In the genomic region with DNA sequence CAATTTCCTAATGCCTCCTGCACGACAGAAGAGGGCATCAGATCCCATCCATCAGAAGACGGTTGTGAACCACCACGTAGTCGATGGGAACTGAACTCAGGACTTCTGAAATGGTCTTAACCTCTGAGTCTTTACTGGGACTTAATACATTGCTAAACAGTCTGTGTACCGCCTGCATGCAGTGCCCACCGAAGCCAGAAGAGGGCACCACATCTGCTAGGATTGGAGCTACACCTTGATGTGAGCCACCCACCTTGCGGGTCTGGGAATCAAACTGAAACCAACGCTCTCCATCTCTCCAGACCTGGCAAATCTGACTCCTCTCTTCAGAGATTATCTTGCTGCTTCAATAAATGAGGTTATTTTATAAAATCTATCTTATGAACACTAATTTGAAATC, we compare ENCODE assay signal across 10 mouse cellular contexts. TPM values are rescaled to one million over a fixed set of nuclear protein-coding genes. Genes with fewer than 3 reads are reported as not detected.
DNase-seq lines count a peak whose midpoint lies in the region; ATAC-seq and TF ChIP-seq lines count a peak whose summit lies in the region.
"Had no signal": no experiment of that assay in that cellular context is flagged by ENCODE, and none has a peak within 500 bp of the region (broad histone marks: within the 10 kb centered on the region; RNA-seq: fewer than 3 reads in every experiment).

No protein-coding gene starts in this region.

- peak; percentile 69 for TF ChIP-seq CTCF in hindbrain, postnatal 0 days (IDR thresholded peaks at IDR 0.05; ENCODE audit: low read depth)
- peak; percentile 88 for TF ChIP-seq CTCF in ES-Bruce4 (IDR thresholded peaks at IDR 0.05; ENCODE audit: low read depth, low read length)
- peak; percentile 23; the same call in 1 of the 2 replicates for TF ChIP-seq CTCF in cortical plate, adult 2 months (IDR thresholded peaks at IDR 0.05; ENCODE audit: extremely low read depth, insufficient read depth, low read length)

- no peak overlapping the region for H3K9ac ChIP-seq in hindbrain, postnatal 0 days (replicated peaks; ENCODE audit: low read length)
- H3K9ac ChIP-seq in hindbrain, embryonic 12.5 days, result no peak overlapping the region
- H3K9ac ChIP-seq in ES-Bruce4 (ENCODE audit: low read depth, poor library complexity, severe bottlenecking), result no peak overlapping the region
- H3K9ac ChIP-seq: lung, embryonic 15.5 days had no signal

- 90% methylated on average over 8 of the region's 8 CpGs for WGBS in hindbrain, postnatal 0 days
- WGBS in hindbrain, embryonic 12.5 days, result 88% methylated on average over 8 of the region's 8 CpGs

- H3K27ac ChIP-seq in hindbrain, postnatal 0 days, result no peak overlapping the region
- no peak overlapping the region for H3K27ac ChIP-seq in hindbrain, embryonic 12.5 days
- H3K27ac ChIP-seq in ES-Bruce4 (ENCODE audit: insufficient read depth, low read length), result no peak overlapping the region
- H3K27ac ChIP-seq in cortical plate, adult 2 months (ENCODE audit: insufficient read depth, low read length), result no peak overlapping the region
- H3K27ac ChIP-seq: lung, embryonic 15.5 days had no signal

- peak; percentile 34 for DNase-seq in hindbrain, postnatal 0 days (ENCODE audit: low spot score)
- peak; percentile 61 for DNase-seq in 3T3-L1 (ENCODE audit: low read depth, low spot score)
- DNase-seq in kidney, postnatal 10 days, result peak; percentile 60
- DNase-seq in spleen, adult 12 weeks (ENCODE audit: low spot score), result peak; percentile 44

- no peaks in the 10 kb centered on the region for H3K36me3 ChIP-seq in hindbrain, postnatal 0 days (ENCODE audit: insufficient read depth, low read length)
- no peaks in the 10 kb centered on the region for H3K36me3 ChIP-seq in hindbrain, embryonic 12.5 days
- no peaks in the 10 kb centered on the region for H3K36me3 ChIP-seq in ES-Bruce4 (ENCODE audit: control insufficient read depth, insufficient read depth, low read length, poor library complexity, severe bottlenecking)
- H3K36me3 ChIP-seq: lung, embryonic 15.5 days had no signal

- no peak for TF ChIP-seq POLR2A in ES-Bruce4 (IDR thresholded peaks at IDR 0.05; ENCODE audit: insufficient read depth, low read length)
- TF ChIP-seq POLR2A in cortical plate, adult 2 months (IDR thresholded peaks at IDR 0.05; ENCODE audit: extremely low read depth, insufficient read depth, low read length), result no peak

- no peak for ATAC-seq in hindbrain, postnatal 0 days
- ATAC-seq in hindbrain, embryonic 12.5 days (ENCODE audit: low FRiP score), result no peak
- no peak for ATAC-seq in inflammation-experienced regulatory T-cells, adult 6 months

- H3K27me3 ChIP-seq in hindbrain, postnatal 0 days (ENCODE audit: insufficient read depth, low read length), result no peaks in the 10 kb centered on the region
- H3K27me3 ChIP-seq in hindbrain, embryonic 12.5 days, result no peaks in the 10 kb centered on the region
- no peaks in the 10 kb centered on the region for H3K27me3 ChIP-seq in ES-Bruce4 (ENCODE audit: control insufficient read depth, insufficient read depth, low read length, poor library complexity, severe bottlenecking)
- H3K27me3 ChIP-seq: lung, embryonic 15.5 days had no signal

- H3K4me2 ChIP-seq in hindbrain, postnatal 0 days (ENCODE audit: low read depth, low read length), result no peak overlapping the region
- no peak overlapping the region for H3K4me2 ChIP-seq in hindbrain, embryonic 12.5 days (replicated peaks)
- H3K4me2 ChIP-seq: lung, embryonic 15.5 days had no signal

- H3K9me3 ChIP-seq in hindbrain, postnatal 0 days (ENCODE audit: low read length), result no peaks in the 10 kb centered on the region
- H3K9me3 ChIP-seq in hindbrain, embryonic 12.5 days (replicated peaks), result no peaks in the 10 kb centered on the region
- H3K9me3 ChIP-seq in ES-Bruce4 (replicated peaks; ENCODE audit: control insufficient read depth, insufficient read depth, low read length, poor library complexity, severe bottlenecking), result no peaks in the 10 kb centered on the region
- H3K9me3 ChIP-seq: lung, embryonic 15.5 days had no signal

- peaks cover 13% of the 10 kb centered on the region for H3K4me1 ChIP-seq in hindbrain, postnatal 0 days (ENCODE audit: insufficient read depth, low read length)
- peaks cover 21% of the 10 kb centered on the region for H3K4me1 ChIP-seq in hindbrain, embryonic 12.5 days
- peaks cover 2% of the 10 kb centered on the region for H3K4me1 ChIP-seq in ES-Bruce4 (ENCODE audit: control insufficient read depth, insufficient read depth, low read length)
- H3K4me1 ChIP-seq in cortical plate, adult 2 months (ENCODE audit: control insufficient read depth, insufficient read depth, low read length), result peaks cover 5% of the 10 kb centered on the region

- no peak for TF ChIP-seq EP300 in ES-Bruce4 (IDR thresholded peaks at IDR 0.05; ENCODE audit: insufficient read depth, low read depth, low read length)

- H3K4me3 ChIP-seq in hindbrain, postnatal 0 days (ENCODE audit: low read length), result no peak overlapping the region
- no peak overlapping the region for H3K4me3 ChIP-seq in hindbrain, embryonic 12.5 days
- no peak overlapping the region for H3K4me3 ChIP-seq in ES-Bruce4 (ENCODE audit: low read depth, low read length)
- no peak overlapping the region for H3K4me3 ChIP-seq in cortical plate, adult 2 months (ENCODE audit: insufficient read depth, low read length)
- H3K4me3 ChIP-seq: erythroblast, embryonic 14.5 days; lung, embryonic 15.5 days had no signal

RNA-seq across cellular contexts. Expression of a gene that starts 3.7 kb away (rescaled TPM):
- 53.2 and 63.1 TPM in 2 replicates for total RNA-seq in hindbrain, postnatal 0 days (2014; rRNA removed)
- polyA plus RNA-seq in hindbrain, postnatal 0 days (2015; fragmentation: Nextera tagmentation; extraction: Ambion mirVana), result 64.4 and 67.2 TPM in 2 replicates
- polyA plus RNA-seq in hindbrain, embryonic 12.5 days (2016; fragmentation: Nextera tagmentation; extraction: Ambion mirVana), result 132 and 149 TPM in 2 replicates
- 135 and 140 TPM in 2 replicates for polyA plus RNA-seq in ES-Bruce4 (2011; ENCODE audit: insufficient read depth, insufficient read length, low read depth, missing spikeins)
- polyA plus RNA-seq in cortical plate, adult 2 months (2012; rRNA removed), result 33.8 and 33.9 TPM in 2 replicates
- polyA plus RNA-seq in inflammation-experienced regulatory T-cells, adult 6 months (2017; shearing (Covaris generic)), result 100 to 1,000 TPM in 2 of 3 experiments, 10 to 100 TPM in 1; 67.6 to 115 (median 110) TPM

Comparison
In these comparisons a context has a peak if more than half of its experiments do, and no peak if none do; other contexts are left out.
1. CTCF ChIP-seq: peak in every context shown above with its lines; median percentile 88 in ES-Bruce4; 69 in hindbrain, postnatal 0 days; 23 in cortical plate, adult 2 months.